Mouse (Mus musculus) spleen, embryonic (tissue): ENCODE measurements around the gene Shroom3.

Source experiments
- CTCF ChIA-PET: fragments of 350-600 bp; sonication (Branson Sonifier 250); formaldehyde crosslinking; loops from one replicate; lab custom pipeline; 2022; lab: Charles Lee

Shroom3 gene

GRCm38 (mm10) chr5:92745390-92746253 is 62.4 kb downstream of the Shroom3 start:
- CTCF ChIA-PET, result no interaction called here

- CTCF ChIA-PET, result no interaction called here
Observed at GRCm38 (mm10) chr5:92751488-92751887, 68.3 kb downstream of the Shroom3 start.

DNA sequence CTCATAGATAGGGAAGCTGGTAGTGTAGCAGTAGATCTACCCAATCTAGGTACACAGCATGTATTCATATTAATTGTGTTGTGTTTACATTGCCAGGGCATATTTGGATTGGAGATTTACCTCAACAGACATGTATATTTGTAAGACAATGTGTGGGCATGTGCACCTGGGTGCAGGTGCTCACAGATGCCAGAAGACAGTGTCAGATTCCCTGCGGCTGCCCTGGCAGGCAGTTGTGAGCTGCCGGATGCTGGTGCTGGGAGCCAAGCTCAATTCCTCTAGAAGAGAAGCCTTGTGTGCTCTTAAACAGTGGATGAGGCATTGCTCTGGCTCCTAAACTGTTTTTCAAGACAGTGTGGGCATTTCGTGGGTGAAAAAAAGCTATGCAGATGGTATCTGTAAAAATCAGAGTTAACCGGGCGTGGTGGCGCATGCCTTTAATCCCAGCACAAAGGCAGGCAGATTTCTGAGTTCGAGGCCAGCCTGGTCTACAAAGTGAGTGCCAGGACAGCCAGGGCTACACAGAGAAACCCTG is 72.1 kb downstream of the Shroom3 start:
- CTCF ChIA-PET, result no interaction called here

DNA sequence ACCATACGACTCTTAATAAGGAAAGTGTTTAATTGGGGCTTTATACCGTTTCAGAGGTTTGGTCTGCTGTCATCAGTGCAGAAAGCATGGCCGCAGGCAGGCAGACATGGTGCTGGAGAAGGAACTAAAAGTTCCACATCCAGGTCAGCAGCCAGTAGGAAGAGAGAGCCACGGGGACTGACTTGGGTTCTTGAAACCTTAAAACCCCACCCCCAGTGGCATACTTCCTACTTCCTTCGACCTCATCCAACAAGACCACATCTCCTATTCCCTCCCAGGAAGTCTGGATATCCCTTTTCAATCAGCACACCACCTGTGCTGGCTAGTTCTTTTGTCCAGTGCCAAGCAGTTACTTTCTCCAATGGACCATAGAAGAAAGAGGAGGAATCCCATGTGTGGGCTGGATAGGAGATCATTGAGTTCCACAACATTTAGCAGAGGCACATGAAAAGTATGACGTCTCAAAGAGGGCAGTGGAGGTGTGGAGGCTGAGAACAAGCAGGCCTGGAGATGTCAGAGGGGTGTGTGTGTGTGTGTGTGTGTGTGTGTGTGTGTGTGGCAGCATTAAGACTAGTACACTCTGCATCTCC is 76.0 kb downstream of the Shroom3 start:
- CTCF ChIA-PET, result no interaction called here

- CTCF ChIA-PET, result no interaction called here
Observed at GRCm38 (mm10) chr5:92760542-92760941, 77.3 kb downstream of the Shroom3 start.

DNA sequence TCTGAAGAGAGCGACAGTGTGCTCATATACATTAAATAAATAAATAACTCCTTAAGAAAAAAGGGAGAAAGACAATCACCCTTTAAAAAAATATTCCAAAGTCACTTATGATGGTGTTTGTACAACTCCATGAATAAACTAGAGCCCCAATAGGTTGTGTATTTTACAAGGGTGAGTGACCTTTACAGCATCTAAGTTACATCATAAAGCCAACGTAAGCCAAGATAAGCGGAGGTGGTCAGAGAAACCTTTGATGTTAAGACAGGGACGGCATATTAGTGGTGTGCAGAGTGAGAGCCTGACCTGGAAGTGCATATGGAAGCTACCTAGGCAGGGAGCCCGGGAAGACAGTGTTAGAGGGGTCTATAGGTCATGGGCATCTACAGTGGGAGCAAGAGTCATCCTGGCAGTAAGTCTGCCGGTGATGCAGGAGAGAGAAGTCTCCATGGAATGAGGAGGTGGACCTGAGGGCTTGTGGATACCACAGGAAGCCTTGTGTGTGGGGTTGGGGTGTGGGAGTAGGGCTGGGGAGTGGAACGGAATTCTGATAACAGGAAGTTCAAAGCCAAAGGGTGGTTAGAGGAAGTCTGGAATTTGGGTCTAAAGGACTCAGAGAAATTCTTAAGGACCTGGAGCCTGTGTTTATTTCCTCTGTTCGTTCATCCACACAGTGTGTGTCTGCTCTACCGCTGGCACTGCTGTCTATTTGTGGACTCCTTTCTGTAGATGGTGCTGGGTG is 78.5 kb downstream of the Shroom3 start:
- CTCF ChIA-PET, result no interaction called here

GRCm38 (mm10) chr5:92762425-92762824 is 79.2 kb downstream of the Shroom3 start:
- CTCF ChIA-PET, result no interaction called here

- CTCF ChIA-PET, result no interaction called here
Observed at GRCm38 (mm10) chr5:92763546-92763952, 80.3 kb downstream of the Shroom3 start.

DNA sequence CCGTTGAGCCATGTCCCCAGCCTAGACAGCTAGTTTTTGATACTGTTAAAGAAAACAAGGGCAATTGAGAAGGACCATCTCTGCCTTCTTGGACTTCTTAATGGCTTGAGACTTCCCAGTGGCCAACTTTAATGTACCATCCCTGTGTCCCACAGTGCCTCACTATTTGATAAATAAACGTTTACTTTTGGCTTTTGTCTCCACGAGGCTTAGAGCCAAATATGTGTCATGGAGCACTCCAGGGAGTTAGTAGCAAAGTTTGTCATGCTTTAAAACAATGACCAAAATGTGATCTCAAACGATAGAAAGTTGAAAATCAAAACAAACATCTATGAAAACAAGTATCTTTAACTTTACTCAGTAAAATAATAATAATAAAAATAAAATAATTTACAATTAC is 83.1 kb downstream of the Shroom3 start:
- CTCF ChIA-PET, result no interaction called here

DNA sequence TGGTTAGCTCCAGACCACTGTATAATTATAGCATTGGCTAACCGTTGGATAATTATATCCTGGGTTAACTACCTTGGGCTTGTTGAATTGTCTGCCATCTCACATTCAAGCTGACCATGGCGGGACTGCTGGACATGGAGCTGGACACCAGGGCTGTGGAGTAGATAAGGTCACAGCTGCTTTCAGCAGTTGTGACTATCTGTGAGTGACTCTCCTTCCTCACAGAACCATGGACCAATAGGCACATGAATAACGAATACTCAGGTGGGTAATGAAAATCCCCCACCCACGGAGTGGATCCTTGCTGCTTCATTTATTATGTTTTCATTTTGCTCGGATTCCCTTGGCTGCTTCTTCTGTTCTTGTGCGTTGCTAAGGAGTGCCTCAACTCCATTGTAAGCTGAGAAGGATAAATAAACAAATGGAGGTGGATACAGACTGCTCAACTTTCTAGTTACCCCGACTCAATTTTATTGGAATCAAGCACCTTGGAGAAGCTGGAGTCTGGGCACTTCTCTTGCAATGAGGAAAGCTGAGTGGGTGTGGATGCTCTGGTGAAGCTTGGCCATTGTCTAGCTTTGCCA is 84.1 kb downstream of the Shroom3 start:
- CTCF ChIA-PET, result no interaction called here

DNA sequence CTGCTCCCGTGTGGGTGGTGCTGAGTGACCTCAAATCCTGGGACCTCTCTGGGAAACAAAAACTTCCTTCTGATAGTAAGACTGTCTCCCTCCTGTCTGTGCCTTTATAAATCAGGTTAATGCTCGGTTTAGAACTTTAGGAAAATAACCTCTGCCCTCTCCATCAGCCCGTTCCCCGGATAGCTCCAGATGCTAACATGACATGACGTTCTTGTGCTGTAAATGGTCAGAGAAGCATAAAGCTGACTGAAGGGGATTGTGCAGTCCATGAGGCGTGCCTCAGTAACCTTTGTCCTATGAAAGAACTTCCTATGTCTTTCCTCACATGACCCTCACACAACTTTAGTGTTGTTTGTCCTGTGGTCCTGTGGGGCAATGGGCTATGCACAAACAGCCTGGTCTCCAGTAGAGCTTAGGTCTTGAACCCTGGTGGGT is 84.6 kb downstream of the Shroom3 start:
- CTCF ChIA-PET, result no interaction called here

- CTCF ChIA-PET, result no interaction called here
Observed at GRCm38 (mm10) chr5:92773821-92774220, 90.6 kb downstream of the Shroom3 start.

DNA sequence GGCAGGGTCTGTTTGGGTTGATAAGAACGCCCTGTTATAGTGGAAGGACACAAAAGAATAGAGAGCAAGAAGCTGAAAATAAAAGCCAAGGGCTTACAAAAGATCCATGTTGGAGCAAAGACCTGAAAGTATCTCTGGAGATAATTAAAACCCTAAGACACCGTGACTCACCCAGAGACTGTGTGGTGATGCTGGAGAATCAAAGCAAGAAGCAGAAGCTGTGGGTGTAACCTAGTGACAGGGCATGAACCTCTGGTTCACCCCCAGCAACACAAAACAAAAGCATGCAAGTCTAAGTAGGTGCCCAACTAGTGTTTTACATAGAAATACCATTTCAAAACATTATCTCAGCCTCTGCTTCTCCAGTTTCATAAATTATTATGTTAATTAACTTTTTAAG is 91.2 kb downstream of the Shroom3 start:
- CTCF ChIA-PET, result no interaction called here

- CTCF ChIA-PET, result no interaction called here
Observed at GRCm38 (mm10) chr5:92774893-92775292, 91.7 kb downstream of the Shroom3 start.

- CTCF ChIA-PET, result no interaction called here
Observed at GRCm38 (mm10) chr5:92778395-92778794, 95.2 kb downstream of the Shroom3 start.

GRCm38 (mm10) chr5:92781082-92781481 is 97.8 kb downstream of the Shroom3 start:
- CTCF ChIA-PET, result no interaction called here

GRCm38 (mm10) chr5:92784037-92784860 is 101.0 kb downstream of the Shroom3 start:
- CTCF ChIA-PET, result no interaction called here

- CTCF ChIA-PET, result no interaction called here
Observed at GRCm38 (mm10) chr5:92785870-92786436, 102.7 kb downstream of the Shroom3 start.

- CTCF ChIA-PET, result no interaction called here
Observed at GRCm38 (mm10) chr5:92788990-92789389, 105.8 kb downstream of the Shroom3 start.
